Mouse (Mus musculus) midbrain, embryonic 15.5 days (tissue): ENCODE results near the gene Gm21885. TPM values are rescaled to one million over a fixed set of nuclear protein-coding genes. Genes with fewer than 3 reads are reported as not detected.

Source experiments
- ATAC-seq: fragments of 200-750 bp; cut with Nextera tagmentation; replicated peaks from 2 replicates; pipeline ENCODE4 v1.8.0; 2017; ENCODE audit warnings: moderate TSS enrichment
- H3K27ac ChIP-seq: fragments of 300-500 bp; sonication (generic); 2 replicates; pipeline ENCODE4 v1.5.1; 2015; ENCODE audit warnings: mild to moderate bottlenecking, inconsistent platforms
- H3K27me3 ChIP-seq: fragments of 300-500 bp; sonication (generic); replicated peaks from 2 replicates; pipeline ENCODE4 v1.6.1; 2015; ENCODE audit warnings: inconsistent platforms
- H3K36me3 ChIP-seq: fragments of 300-500 bp; sonication (generic); replicated peaks from 2 replicates; pipeline ENCODE4 v1.6.1; 2015; ENCODE audit warnings: inconsistent platforms
- H3K4me1 ChIP-seq: fragments of 300-500 bp; sonication (generic); 2 replicates; pipeline ENCODE4 v1.6.1; 2015; ENCODE audit warnings: inconsistent platforms
- H3K4me2 ChIP-seq: fragments of 300-500 bp; sonication (generic); 2 replicates; pipeline ENCODE4 v1.6.1; 2015; ENCODE audit warnings: inconsistent platforms, mild to moderate bottlenecking, moderate library complexity
- H3K4me3 ChIP-seq: fragments of 300-500 bp; sonication (generic); 2 replicates; pipeline ENCODE4 v1.5.1; 2015; ENCODE audit warnings: mild to moderate bottlenecking, inconsistent platforms
- H3K9ac ChIP-seq: fragments of 300-500 bp; sonication (generic); 2 replicates; pipeline ENCODE4 v1.6.1; 2015; ENCODE audit warnings: mild to moderate bottlenecking, inconsistent platforms
- H3K9me3 ChIP-seq: fragments of 300-500 bp; sonication (generic); 2 replicates; pipeline ENCODE4 v1.6.1; 2016; ENCODE audit warnings: inconsistent platforms
- WGBS: fragments of 180-500 bp; shearing (Covaris S2); methylation state at CpG from one replicate; pipeline ENCODE4 v1.1.7; 2015; ENCODE audit warnings: mixed read lengths; 5-methylcytosine and 5-hydroxymethylcytosine counted together
- polyA plus RNA-seq: library from polyadenylated mRNA; unstranded; fragments of >200 nt; fragmentation: Nextera tagmentation; extraction: Ambion mirVana; gene quantifications from 2 replicates; pipeline ENCODE4 v1.2.1, GENCODE M21; 2015

The Gm21885 gene
- polyA plus RNA-seq, 1 experiment from 2014 or later, result 0.89 TPM

DNA sequence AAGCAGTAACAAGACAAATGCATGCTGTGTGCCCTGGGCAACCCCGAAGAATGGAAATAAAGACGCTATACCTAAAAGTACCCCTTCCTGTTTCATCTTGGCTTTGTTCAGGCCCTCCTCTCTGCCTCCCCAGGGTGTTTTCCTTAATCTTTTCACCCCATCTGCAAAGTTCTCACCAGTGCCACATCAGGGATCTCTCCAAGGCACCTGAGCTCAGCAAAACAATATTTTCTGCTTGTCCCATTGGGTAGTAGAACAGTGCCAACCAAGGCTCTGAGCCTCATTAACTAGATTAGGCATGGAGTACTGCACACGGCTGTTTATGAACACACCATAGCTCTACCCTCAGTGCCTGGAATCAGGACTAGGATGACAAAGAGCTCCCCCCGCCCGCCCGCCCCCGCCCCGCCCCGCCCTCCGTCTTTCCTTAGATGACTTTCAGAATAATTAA lies 45.3 kb downstream of the Gm21885 start:
- under 1% methylated on average over 10 of the region's 10 CpGs for WGBS
- peak overlapping the region; percentile 63 for H3K4me3 ChIP-seq
- H3K27me3 ChIP-seq, result no peaks in the 10 kb centered on the region
- H3K4me1 ChIP-seq, result peaks cover 44% of the 10 kb centered on the region
- H3K27ac ChIP-seq, result peak overlapping the region; percentile 95
- no peaks in the 10 kb centered on the region for H3K36me3 ChIP-seq
- no peaks in the 10 kb centered on the region for H3K9me3 ChIP-seq
- peak; percentile 77 for ATAC-seq
- H3K9ac ChIP-seq, result peak overlapping the region; percentile 82
- H3K4me2 ChIP-seq, result peak overlapping the region; percentile 70

DNA sequence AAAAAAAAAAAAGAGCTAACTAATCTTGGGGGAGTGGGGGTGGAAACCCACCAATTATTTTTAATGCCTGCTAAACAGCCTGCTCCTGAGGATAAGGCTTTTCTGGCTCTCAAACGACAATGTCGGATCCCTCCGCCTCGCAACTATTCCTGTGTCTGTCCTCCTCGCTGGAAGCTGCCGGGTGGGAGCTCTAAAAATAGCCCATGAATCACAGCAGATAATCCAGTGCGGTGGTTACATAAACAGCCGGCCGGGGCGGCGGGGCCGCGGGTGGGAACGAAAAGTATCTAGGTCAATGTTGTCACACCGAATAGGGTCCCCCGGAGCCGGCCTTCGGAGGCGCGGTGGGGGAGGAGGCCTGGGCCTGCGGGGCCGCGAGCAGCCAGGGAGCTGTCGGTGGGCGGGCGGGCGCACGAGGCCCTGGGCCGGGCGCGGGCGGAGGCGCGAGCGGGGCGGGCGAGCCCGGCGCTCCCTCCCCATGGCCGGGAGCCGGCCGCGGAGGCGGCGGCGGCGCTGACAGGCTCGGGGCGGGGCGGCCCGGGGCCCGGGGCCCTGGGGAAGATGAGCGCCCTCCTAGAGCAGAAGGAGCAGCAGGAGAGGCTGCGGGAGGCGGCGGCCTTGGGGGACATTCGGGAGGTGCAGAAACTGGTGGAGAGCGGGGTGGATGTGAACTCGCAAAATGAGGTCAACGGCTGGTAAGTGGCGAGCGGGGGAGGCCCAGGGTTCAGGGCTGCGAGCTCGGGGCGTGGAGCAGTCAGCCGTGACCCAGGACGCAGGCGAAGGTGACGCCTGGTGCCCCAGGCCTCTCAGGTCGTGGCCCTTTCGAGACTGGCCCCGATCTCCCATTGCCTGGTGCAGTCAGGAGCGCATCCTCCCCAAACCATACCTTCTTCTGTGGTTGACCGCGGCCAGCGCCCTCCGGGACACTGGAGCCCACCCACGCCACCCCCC lies 46.3 kb downstream of the Gm21885 start, which contains the start of gene Ankrd40:
Gene Ankrd40 (plus strand): TSS at position 309 of the 951 bp plus-strand sequence.
- under 1% methylated on average over 74 of the region's 78 CpGs for WGBS
- Histone ChIP-seq H3K36me3 (no peaks in the 10 kb centered on the region), H3K4me2 (peak within 1 kb of the TSS; percentile 70), H3K4me3 (peak within 1 kb of the TSS; percentile 63), H3K27ac (peak within 1 kb of the TSS; percentile 95), H3K27me3 (no peaks in the 10 kb centered on the region), H3K9ac (peak within 1 kb of the TSS; percentile 82), H3K4me1 (peaks cover 42% of the 10 kb centered on the region), H3K9me3 (no peaks in the 10 kb centered on the region)
- ATAC-seq, result peak; percentile 91

DNA sequence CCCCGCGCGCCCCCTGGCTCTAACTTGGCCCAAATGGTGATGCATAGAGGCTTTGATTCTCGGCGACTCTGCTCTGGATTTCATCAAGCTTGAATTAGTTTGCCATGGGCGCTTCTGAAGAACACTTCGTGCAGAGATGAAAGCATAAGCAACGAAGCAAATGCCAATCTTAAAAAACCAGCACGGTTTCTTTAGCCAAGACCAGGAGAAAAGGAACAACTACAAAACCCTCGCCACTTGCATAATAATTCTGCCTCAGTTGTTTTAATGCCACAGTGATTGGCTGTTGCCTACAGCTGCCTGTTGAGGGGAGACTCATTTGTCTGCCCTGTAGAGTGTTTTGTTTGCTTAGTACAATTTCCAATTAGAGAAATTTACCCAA lies 47.0 kb downstream of the Gm21885 start:
- no peaks in the 10 kb centered on the region for H3K27me3 ChIP-seq
- peak overlapping the region; percentile 82 for H3K9ac ChIP-seq
- peak overlapping the region; percentile 95 for H3K27ac ChIP-seq
- H3K4me2 ChIP-seq, result peak overlapping the region; percentile 70
- no peak for ATAC-seq
- no peaks in the 10 kb centered on the region for H3K36me3 ChIP-seq
- peak overlapping the region; percentile 63 for H3K4me3 ChIP-seq
- 1% methylated on average over 10 of the region's 10 CpGs for WGBS
- no peaks in the 10 kb centered on the region for H3K9me3 ChIP-seq
- H3K4me1 ChIP-seq, result peaks cover 42% of the 10 kb centered on the region

DNA sequence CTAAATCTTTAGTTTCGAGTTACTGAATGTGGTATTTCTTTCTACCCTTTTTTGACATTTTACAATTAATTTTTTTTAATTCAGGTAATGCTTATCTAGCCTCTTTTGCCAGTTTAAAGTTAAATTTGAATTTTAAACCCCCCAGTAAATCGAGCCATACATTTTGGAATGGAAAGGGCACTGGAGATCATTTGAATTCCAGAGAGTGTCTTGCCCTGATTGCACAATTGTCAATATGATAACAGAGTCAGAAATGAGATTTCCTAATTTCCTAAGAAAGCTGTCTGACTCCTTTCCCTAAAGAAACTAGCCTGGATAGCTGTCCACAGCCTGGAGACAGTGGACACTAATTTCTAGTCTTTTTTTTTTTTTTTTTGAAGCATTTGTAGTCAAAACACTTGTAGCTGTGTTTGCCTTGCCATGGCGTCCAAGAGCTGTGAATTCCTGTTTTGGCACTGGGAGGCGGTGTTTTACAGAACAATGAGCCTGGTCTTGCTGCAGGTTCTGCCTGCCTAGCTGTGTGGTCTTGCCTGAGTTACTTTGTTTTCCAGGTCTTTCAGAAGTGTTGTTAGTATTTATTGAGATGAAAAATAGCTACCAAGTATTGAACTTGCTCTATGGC lies 47.7 kb downstream of the Gm21885 start:
- 44% methylated on average over 4 of the region's 4 CpGs for WGBS
- Histone ChIP-seq H3K4me2 (peak overlapping the region; percentile 70), H3K27me3 (no peaks in the 10 kb centered on the region), H3K9me3 (no peaks in the 10 kb centered on the region), H3K4me1 (peaks cover 42% of the 10 kb centered on the region), H3K27ac (peak overlapping the region; percentile 95; the same call in 1 of the 2 replicates), H3K9ac (no peak overlapping the region), H3K4me3 (peak overlapping the region; percentile 63; the same call in 1 of the 2 replicates), H3K36me3 (peaks cover 3% of the 10 kb centered on the region)
- ATAC-seq, result no peak

DNA sequence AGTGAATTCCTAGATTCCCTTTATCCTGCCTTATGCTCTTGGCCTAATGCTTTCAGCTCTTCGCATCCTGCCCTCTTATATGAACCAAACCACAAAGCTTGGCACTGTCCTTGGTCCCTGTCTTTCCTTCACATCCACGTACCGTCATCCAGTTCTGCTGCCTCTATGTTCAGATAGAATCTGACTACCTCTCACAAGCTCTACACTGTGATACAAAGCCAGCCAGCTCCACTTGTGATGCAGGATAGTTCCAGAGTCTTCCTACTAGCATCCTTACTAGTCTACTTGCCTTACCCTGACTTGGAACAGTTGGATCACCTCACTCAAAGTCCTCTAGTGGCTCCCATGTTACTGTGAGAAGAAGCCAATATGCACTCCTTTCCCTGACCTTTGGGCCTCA lies 48.5 kb downstream of the Gm21885 start:
- H3K4me2 ChIP-seq, result no peak overlapping the region; the same call in 1 of the 2 replicates
- H3K4me1 ChIP-seq, result peaks cover 42% of the 10 kb centered on the region
- H3K36me3 ChIP-seq, result peaks cover 7% of the 10 kb centered on the region
- H3K27me3 ChIP-seq, result no peaks in the 10 kb centered on the region
- WGBS, result 95% methylated on average over 3 of the region's 3 CpGs
- ATAC-seq, result no peak
- no peaks in the 10 kb centered on the region for H3K9me3 ChIP-seq
- H3K4me3 ChIP-seq, result no peak overlapping the region
- H3K27ac ChIP-seq, result no peak overlapping the region
- H3K9ac ChIP-seq, result no peak overlapping the region

DNA sequence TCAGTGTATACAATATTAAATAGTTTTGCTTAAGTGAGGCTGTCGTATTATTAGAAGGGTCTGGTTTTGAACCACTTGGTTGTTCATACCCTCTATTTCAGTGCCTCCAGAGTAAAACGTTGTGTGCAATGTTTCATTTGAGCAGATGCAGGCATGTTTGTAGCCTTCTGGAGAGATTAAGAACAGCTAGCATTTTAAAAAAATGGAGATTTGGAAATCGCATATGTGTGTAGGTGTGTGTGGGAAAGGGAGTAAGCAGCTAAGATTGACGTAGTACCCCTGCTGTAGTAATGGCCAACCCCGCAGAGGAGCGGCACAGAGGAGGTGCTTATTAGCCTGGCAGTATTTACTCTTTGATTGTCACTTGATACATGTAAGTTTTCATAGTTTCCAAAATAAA lies 51.1 kb downstream of the Gm21885 start:
- Histone ChIP-seq H3K4me3 (no peak overlapping the region), H3K9me3 (no peaks in the 10 kb centered on the region), H3K9ac (no peak overlapping the region), H3K4me1 (peaks cover 34% of the 10 kb centered on the region), H3K36me3 (peaks cover 10% of the 10 kb centered on the region), H3K27ac (no peak overlapping the region), H3K4me2 (no peak overlapping the region), H3K27me3 (no peaks in the 10 kb centered on the region)
- WGBS, result 94% methylated on average over 6 of the region's 6 CpGs
- no peak for ATAC-seq

DNA sequence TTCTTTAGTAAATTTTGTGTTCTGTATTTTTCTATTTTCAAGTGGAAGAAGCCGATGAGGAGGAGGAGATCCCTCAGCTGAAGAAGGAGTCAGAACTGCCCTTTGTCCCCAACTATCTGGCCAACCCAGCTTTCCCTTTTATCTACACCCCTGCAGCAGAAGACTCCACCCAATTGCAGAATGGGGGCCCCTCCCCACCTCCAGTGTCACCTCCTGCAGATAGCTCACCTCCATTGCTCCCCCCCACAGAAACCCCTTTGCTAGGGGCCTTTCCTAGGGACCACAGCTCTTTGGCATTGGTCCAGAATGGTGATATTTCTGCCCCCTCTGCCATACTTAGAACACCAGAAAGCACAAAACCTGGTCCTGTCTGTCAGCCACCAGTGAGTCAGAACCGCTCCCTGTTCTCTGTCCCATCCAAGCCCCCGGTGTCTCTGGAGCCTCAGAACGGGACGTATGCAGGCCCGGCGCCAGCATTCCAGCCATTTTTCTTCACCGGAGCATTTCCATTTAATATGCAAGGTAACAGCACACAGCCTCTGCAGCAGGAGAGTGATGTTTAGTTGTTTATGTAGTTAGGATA lies 52.8 kb downstream of the Gm21885 start:
- Histone ChIP-seq H3K36me3 (peaks cover 27% of the 10 kb centered on the region), H3K4me3 (no peak overlapping the region), H3K27ac (no peak overlapping the region), H3K9me3 (no peaks in the 10 kb centered on the region), H3K27me3 (no peaks in the 10 kb centered on the region), H3K4me2 (no peak overlapping the region), H3K4me1 (peaks cover 26% of the 10 kb centered on the region), H3K9ac (no peak overlapping the region)
- WGBS, result 91% methylated on average over 8 of the region's 8 CpGs
- ATAC-seq, result no peak

Other genes with a start within 250 kb of the Gm21885 start
- 27.3 and 31.2 TPM in 2 replicates for gene Tob1, start 70.4 kb upstream of the Gm21885 start, polyA plus RNA-seq
- gene Wfikkn2, start 35.9 kb upstream of the Gm21885 start, polyA plus RNA-seq, result 5.5 and 5.6 TPM in 2 replicates
- 129 and 143 TPM in 2 replicates for gene Luc7l3, start 40.1 kb downstream of the Gm21885 start, polyA plus RNA-seq
- gene Ankrd40, start 46.1 kb downstream of the Gm21885 start, polyA plus RNA-seq, result 16.7 and 18.4 TPM in 2 replicates
- 0.70 and 1.3 TPM in 2 replicates for gene Abcc3, start 111.1 kb downstream of the Gm21885 start, polyA plus RNA-seq
- gene Cacna1g, start 192.3 kb downstream of the Gm21885 start, polyA plus RNA-seq, result 17.7 and 20.7 TPM in 2 replicates
- gene Spata20, start 204.3 kb downstream of the Gm21885 start, polyA plus RNA-seq, result 0.48 and 0.69 TPM in 2 replicates
- 0.72 and 1.2 TPM in 2 replicates for gene Epn3, start 218.1 kb downstream of the Gm21885 start, polyA plus RNA-seq
- 4.1 and 4.5 TPM in 2 replicates for gene Mycbpap, start 239.9 kb downstream of the Gm21885 start, polyA plus RNA-seq